Mouse (Mus musculus) layer of hippocampus, adult 8-10 months (tissue): ENCODE measurements at regions not wholly inside any gene's neighbourhood (a gene's known extent, or its start where the extent isn't known, plus 50 kb on each side); places are given as distances from the start of the nearest gene placed in this dataset.

Source experiments
- DNase-seq, 2 experiments: peaks; one replicate each; pipeline ENCODE4 v3.0.0; 2022; ENCODE audit warnings: low spot score in 2 of 2

DNA sequence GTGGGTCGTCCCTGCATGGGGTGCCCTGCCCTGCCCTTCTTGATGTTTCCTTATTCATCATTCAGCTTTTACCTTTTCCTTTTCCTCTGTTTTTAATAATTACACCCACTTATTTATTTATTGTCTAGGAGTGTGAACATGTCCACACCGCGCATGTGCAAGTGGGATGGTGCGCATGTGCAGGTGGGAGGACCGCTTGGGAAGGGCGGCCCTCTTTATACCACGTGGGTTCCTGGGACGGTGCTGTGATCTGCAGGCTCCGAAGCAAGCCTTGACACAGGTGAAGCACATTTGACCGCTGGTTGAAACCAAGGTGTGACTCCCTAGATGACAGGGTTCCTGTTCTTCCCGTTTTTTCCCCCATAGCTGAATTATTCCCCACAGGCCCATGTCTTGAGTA is 60.0 kb downstream of the Syf2 start:
- no peak for DNase-seq

DNA sequence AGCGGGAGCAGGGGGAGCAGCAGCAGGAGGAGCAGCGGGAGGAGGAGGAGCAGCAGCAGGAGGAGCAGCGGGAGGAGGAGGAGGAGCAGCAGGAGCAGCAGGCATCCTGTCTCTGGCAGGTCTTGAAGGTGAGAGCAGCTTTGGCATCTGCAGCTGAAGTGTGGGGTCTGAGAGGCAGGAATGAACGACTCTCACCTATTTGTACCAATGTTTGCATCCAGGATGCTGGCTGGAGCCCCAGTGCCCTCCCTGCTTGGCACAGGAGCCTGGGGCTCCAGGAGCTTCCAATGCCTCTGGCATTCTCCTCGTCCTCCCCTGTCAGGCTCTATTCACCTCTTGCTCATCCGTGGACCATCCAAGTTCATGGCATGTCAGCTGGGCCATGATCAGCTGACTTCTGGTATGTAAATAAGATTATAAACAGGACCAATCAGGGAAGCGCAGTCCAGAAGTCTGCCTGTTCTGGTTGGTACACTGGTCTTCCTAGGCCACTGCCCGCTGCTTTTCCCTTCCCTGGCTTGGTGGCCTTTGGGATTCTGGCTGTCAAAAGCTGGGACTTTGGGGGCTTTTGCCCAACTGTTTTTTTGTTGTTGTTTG is 62.9 kb downstream of the Syf2 start:
- DNase-seq = no peak

DNA sequence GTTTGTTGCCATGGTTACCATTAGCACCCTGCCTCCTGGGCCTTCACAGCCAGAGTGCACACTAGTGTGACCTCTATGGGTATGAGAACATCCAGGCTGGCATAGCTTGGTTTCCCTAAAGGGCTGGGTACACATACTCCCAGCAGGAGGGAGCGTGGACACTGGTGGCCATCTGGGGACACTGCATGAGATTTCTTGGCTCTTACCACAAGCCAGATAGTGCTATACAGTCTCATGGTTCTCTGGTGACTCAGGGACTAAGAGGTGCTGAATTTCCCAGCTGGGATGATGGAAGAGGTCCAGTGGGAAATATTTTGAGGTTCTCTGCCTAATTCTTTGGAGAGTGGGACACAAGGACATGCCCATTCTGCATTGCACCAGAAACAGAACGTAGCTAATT is 63.5 kb downstream of the Syf2 start:
- DNase-seq = no peak

DNA sequence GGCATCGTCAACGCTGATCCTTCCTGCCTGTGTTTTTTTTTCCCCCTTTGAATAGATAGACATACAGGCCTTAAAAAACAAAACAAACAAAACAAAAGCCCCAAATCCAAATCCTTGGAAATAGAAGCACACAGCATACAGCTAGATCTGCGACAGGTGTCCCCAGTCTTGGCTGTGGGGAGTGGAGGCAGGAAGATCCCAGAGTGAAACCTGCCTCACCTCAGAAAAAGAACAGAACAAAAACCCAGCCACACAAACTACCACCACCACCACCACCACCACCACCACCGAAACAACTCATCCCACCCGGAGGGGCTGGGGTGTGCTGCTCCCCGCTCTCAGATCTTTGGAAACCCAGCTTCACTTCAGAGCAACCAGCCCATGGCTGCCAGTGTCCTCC is 64.0 kb downstream of the Syf2 start:
- no peak for DNase-seq

DNA sequence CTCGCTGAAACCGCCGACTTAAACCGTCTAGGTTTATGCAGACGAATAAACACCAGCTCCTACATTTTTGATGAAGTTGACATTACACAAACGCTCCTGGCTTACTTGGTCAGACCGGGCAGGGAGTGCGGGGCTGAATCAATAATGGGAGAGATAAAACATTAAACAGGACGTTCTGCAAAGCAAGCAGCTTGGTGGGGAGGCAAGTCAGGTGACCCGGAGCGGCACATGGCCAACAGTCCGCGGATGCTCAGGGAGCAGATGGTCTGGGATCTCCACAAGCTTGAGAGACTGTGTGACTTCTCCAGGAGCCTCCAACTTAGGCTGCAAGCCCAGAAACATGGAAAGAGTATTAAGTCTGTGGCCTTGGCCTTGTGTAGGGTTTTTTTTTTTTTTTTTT is 64.4 kb downstream of the Syf2 start:
- peak in 1 of 2 experiments; percentile 41 for DNase-seq

DNA sequence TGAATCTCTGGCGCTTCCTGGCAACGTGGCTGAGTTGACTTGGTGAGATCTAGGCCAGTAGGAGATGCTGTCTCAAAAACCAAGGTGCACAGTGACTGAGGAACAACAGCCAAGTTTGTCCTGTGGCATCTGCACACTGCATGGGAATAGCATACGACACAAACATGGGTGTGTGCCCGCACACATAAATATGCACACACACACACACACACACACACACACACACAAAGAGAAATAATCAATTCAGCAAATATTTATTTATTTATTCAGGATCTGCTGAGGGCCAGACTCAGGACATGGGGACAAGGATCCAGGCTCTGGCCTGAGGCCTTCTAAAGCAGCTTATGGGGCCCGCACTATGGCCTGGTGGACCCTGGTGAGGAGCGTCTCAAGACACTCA is 65.4 kb downstream of the Syf2 start:
- no peak for DNase-seq

DNA sequence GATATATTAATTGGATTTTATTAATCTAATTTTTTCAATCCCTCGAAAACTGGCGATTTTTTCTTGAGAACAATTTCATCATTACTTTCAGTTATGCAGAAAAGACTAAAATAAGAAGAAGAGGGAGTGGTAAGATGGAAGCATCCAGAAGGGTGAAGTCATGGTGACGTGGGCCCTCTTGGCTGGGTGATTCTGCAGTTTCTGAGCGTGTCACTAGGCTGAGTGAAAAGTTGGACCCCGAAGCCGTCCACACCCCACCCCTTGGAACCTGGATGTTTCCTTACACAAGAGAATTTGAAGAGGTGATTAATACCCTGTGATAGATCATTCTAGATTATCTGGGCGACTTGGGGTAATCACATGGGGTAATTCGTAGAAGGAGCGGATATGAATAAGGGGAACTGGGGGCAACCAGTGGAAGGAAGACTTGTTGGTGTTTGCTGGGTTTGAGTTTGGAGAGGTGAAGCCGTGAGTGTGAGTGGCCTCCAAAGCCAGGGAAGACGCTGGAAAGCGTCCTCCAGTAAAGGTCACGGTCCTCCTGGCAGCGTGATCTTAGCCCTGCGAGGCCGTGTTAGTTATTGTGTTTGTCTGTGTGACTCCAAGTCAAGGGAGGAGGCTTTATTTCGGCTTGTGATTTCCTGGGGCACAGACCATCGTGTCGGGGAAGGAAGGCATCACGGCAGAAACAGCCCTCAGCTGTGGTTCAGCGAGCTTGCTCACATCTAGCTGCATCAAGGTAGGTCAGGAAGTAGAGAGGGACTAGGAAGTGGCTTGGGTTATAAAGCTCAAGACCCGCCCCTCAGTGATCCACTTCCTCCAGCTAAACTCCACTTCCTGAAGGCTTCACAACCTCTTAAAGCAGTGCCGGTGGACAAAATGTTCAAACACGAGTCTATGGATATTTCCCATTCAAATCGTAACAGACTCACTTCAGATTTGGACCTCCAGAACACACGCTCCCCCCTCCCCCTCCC is 67.0 kb downstream of the Syf2 start:
- no peak for DNase-seq

DNA sequence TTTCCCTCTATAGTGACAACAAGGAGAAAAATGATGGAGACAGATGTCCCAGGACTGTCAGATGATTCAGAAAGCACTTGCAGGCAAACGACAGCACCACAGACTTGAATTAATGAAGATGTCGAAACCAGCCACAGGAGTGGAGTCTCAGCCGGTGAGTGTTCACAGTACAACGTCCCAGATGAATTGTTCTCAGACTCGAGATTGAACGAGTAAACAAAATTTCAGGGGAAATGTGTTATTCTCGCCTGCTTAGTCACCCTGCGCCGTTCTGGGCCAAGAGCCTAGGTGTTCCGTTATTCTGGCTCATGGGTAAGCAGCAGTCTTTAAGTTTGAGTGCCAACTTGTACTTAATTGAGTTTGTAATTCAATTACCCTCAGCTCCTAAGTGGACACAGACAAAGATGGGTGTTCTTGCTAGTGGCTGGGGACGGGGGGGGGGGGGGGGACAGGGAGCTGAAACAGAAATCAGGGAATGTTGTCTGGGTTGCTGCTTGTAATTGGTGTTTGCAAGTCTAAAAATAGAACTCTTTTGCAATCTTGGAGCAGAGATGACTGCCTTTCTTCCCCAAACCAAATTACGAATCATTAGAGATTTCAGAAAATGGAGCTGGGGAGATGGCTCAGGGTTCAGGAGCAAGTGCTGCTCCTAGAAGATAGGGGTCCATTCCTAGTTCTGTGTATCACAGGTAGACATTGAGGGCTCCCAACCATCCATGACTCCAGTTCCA is 68.4 kb downstream of the Syf2 start:
- DNase-seq = peak; percentile 30 to 58

DNA sequence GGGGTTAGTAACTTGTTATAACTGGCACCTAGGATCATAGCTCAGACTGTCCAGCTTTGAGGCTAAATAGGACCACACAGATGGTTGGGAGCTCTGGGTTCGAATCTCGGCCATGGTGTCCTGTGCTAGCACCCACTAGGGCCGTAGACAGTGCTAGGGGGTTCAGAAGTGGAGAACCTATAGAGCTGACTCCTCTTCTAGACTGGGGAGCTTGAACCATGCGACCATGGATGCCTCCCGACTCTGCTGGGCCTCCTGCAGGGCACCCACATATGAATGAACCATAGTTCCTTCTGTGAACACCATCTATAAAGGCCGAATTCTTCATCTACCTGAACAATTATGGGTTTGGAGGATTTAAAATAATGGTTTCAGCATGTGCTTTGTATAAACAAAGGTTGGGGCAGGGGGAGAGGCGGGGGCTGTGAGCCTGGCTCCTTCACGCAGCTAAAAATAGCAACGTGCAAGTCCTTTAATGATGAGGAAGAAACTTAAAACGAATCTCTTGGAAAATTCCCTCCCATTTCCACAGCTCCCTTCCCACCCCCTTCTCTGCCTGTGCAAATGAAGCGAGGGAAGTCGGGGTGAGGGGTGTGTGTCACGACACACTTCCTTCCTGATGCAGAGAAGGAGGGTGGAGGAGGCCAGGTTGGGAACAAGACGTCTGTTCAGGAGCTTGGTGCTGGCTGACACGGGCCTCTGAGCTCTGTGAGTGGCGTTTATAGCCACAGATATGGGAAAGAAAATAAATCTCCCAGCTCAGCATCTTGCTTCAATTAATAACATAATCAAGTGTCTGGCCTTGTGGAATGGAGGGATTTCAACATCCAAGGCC is 71.6 kb downstream of the Syf2 start:
- DNase-seq = no peak

DNA sequence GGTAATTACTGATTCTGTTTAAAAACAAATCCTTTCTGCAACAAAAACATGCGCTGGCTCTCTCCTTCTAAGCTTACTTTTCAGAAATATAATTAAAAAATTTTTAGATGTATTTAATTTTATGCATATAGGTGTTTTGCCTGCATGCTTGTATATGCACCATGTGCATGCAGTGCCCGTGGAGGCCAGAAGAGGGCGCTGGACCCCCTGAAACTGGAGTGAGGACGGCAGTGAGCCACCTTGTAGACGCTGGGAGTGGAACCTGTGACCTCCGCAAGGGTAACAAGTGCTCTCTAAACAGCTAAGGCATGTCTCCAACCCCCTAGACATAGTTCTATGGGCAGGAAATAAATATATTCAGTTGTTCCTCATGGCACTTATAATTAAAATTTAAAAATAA is 80.7 kb downstream of the Syf2 start:
- DNase-seq = no peak

DNA sequence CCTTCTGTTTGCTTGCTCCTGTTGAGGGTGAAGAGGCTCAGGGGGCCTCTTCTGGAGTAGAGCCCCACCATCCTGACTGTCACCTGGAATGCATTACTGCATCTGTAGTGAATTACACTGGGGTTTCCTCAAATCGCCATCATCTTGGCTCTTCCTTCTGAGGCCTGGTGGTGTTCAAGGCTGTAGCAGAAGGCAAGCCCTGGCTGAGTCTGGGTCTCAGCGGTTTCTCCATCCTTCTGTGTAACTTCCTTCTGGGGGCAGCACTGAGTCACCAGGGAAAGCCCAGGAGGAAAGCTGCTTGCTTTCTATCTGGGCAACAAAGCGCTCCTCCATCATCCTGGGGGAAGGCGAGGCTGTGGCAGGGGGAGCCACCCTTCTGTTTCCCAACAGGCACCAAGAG is 82.2 kb downstream of the Syf2 start:
- no peak for DNase-seq

DNA sequence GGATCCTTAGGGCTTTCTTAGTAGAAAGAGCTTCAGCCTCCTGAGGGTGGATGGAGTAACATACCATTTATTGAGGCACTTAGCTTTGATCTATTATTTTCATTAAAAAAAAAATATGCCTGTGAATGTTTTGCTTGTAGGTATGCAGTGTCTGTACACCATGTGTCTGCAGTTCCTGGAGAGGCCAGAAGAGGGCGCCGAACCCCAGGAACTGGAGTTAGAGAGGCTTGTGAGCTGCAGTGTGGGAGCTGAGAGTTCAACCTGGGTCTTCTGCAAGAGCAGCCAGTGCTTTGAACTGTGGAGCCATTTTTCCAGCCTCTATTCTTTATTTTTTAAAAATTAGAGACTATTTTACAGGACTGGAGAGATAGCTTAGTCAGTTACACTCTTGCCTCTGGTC is 83.2 kb downstream of the Syf2 start:
- DNase-seq = no peak

DNA sequence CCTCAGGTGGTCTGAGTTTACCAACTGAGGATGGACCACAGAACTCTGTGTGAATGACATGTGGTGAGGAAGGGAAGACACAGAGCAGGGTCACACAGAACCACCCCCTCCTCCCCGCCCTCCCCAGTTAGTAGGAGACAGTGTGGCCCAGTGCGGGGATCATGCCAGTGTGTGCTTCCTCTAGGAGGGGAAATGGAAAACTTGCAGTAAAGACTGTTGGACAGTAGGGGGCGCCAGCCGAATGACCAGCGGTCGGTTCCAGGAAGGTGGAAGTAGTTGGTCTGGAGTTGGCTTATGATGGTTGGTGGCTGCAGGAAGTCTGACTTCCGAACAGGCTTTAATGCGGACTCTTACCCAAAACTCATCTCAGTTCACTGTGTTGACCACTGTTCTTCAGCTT is 87.3 kb downstream of the Syf2 start:
- peak in 1 of 2 experiments; percentile 28 for DNase-seq

DNA sequence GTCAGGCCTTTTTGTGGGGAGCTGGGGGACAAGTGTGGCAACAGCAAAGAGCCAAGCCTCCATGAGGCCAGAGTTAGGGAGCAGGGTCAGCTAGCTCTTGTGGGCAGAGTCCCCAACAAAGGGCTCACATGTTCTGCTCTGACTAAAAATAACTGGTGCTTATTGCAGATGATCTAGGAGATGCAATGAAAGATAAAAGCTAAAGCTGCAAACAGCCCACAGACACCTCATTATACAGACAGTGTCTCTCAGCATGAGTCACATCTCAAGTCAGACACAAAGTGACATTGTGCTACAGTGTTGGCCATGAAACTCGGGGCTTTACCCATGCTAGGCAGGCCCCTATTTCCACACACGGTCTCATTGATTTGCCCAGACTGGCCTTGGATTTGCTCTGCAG is 88.4 kb downstream of the Syf2 start:
- DNase-seq = no peak

DNA sequence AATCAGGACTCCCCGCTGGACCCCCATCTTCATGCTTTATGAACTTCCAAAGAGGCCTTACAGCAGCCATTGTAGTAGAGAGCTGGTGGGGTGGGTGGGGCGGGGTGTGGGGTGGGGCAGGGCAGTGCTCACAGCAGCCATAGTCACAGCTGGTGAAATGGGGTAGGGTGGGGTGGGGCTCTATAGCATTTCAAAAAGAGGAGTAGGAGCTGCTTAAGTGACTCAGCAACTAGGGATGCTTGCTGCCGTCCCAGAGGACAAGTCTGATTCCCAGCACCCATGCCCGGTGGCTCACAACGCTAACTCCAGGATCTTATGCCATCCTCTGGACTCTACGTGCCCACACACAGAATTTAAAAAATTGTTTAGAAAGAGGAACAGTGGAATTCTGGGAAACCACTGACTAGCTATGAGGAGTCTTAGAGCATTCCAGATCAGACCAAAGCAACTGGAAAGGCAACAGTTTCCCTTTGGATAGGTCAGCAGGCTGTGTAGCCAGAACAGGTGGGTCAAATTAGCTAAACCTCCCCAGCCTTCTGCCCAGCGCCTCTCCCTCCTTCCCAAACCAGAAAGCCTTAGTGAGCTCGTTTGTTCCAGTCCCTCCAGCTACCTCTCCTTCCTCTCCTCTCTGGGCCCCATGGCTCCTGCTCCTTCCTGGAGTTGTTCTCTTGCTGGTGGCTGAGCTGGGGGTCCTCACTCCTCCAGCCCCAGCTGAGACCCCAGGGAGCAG is 89.7 kb downstream of the Syf2 start:
- DNase-seq = no peak

DNA sequence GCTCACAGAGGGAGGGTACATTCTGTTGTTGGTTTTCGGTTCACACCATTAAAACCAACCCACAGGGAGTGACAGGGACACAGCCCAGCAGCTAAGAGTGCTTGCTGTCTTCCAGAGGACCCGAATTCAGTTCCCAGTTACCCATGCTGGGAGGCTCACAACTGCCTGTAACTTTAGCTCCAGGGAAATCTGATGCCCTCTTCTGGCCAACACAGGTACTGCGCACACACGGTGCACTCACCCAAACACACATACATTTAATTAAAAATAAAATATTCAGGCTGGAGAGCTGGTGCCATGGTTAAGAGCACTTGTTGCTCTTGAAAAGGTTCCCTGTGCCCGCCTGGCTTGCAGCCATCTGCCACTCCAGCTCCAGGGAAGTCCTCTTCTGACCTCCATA is 92.5 kb downstream of the Syf2 start:
- no peak for DNase-seq

DNA sequence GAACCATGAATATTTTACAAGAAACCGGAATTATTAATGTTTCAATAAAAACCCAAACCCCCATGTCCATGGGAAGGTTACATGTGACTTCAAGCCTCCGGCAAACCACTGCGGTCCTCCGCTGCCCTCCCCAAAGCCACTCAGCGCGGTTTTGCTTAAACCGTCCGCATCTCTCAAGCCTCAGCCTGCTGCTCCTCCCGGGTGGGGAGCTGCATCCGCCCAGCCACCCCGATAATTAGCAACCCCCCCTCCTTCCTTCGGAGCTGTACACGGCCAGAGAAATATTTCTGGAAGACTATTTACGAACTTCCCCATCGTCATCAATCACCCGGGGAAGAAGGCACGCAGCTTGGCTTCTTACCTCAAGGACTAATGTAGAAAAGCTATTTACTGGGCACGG is 94.7 kb upstream of the Runx3 start:
- DNase-seq = no peak

DNA sequence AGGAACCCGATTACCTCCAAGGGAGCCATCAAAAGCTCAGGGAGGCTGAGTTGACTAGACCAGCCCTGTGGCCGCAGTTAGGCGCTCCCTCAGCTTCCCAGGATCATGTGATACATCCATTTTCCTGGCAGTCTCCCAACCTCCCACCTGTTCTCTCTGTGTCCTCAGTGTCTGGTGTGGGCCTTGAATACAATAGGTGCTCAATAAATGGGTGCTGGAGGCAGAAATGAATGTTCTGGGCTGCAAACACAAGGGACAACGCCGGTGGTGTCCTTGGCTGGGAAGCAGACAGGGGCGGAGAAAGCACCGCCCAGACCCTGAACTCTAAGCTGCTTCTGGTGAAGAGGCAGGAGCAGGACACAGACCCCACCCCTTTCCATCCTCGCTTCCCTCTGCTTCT is 93.3 kb upstream of the Runx3 start:
- DNase-seq = no peak

DNA sequence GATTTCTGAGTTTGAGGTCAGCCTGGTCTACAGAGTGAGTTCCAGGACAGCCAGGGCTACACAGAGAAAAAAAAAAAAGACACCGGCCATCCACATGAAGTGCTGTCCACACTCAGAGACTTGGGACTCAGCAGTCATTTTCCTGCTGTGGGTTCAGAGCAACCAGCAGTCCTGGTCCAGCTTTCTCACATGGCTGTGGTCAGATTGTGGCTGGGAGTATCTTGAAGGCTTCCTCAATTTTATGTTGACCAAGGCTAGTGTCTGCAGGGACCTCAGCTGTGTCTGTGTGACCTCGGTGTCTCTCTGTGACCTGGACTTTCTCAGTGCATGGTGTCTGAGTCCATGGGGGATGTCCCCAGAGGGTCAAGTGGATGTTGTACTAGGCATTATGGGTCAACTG is 90.7 kb upstream of the Runx3 start:
- DNase-seq = no peak

DNA sequence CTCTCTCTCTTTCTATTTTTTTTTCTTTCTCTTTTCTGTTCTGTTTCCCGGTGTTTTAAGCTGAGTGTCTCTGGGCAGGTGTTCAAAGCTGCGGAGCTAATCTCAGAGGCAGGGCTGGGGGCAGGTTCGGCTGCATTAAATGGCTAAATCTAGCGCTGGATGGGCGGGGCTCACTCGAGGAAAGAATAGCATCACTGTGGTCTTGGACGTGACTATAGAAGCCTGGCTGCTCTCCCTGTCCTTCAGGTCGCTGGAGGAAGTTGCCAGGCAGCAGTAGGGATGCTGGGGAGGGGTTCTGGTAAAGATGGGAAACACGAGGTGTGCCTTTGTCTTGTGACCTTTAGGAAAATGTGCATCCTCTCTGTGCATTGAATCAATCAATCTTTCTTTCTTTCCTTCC is 88.0 kb upstream of the Runx3 start:
- DNase-seq = no peak

DNA sequence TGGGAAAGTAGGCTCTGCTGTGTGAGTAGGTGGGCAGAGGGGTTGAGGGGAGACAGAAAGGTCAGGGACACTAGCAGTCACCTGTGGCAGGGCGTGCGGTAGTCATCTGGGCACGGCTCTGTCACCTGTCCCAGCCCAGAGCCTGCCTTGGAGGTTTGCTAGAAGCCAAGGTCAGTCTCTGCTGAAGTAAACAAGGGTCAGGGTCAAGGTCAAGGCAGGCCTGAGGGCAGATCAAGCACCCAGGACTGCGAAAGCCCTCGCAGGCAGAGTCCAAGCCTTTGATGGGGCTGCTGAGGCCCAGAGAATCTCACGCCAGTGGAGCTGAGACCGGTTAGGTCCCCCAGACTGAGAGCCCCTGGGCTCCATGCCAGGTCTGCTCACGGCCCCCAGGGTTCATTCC is 87.2 kb upstream of the Runx3 start:
- DNase-seq = no peak
